In genomic region chr4:72204420-72205045, GRCm38 (mm10) we compare ENCODE assay signal across 10 mouse cellular contexts. TPM values are rescaled to one million over a fixed set of nuclear protein-coding genes. Genes with fewer than 3 reads are reported as not detected.
DNase-seq lines count a peak whose midpoint lies in the region; ATAC-seq and TF ChIP-seq lines count a peak whose summit lies in the region.
"Had no signal": no experiment of that assay in that cellular context is flagged by ENCODE, and none has a peak within 500 bp of the region (broad histone marks: within the 10 kb centered on the region; RNA-seq: fewer than 3 reads in every experiment).

No protein-coding gene starts in this region.

- TF ChIP-seq CTCF in liver, postnatal 0 days (IDR thresholded peaks at IDR 0.05; ENCODE audit: low read depth), result no peak
- TF ChIP-seq CTCF in midbrain, postnatal 0 days (IDR thresholded peaks at IDR 0.05), result no peak

- TF ChIP-seq EP300 in liver, postnatal 0 days (IDR thresholded peaks at IDR 0.05; ENCODE audit: low read depth), result no peak

- DNase-seq in liver, postnatal 0 days, result no peak
- DNase-seq in midbrain, postnatal 0 days (ENCODE audit: low spot score), result peak; percentile 25
- no peak for DNase-seq in heart, postnatal 25 days (ENCODE audit: low spot score)
- DNase-seq in spleen, adult 12 weeks (ENCODE audit: low spot score), result no peak
- no peak for DNase-seq in kidney, adult 18-20 months
- DNase-seq: thymus, postnatal 14 days had no signal

- ATAC-seq in liver, embryonic 16.5 days (ENCODE audit: low read depth), result no peak
- no peak for ATAC-seq in liver, postnatal 0 days
- ATAC-seq in embryonic facial prominence, embryonic 13.5 days (ENCODE audit: insufficient number of reproducible peaks, insufficient read depth, low FRiP score, low TSS enrichment, low read depth), result no peak
- no peak for ATAC-seq in hindbrain, embryonic 16.5 days
- no peak for ATAC-seq in midbrain, postnatal 0 days (ENCODE audit: low FRiP score)

- H3K27ac ChIP-seq in liver, embryonic 16.5 days (ENCODE audit: low read length), result no peak overlapping the region
- H3K27ac ChIP-seq in liver, postnatal 0 days (ENCODE audit: low read depth), result no peak overlapping the region
- H3K27ac ChIP-seq in embryonic facial prominence, embryonic 13.5 days, result 0 out of 2 replicates have a peak overlapping the region, but pooled peaks have one; percentile 7
- H3K27ac ChIP-seq in hindbrain, embryonic 16.5 days (ENCODE audit: low read depth, low read length), result no peak overlapping the region
- H3K27ac ChIP-seq in midbrain, postnatal 0 days (ENCODE audit: low read depth, low read length), result no peak overlapping the region

- WGBS in liver, embryonic 16.5 days (ENCODE audit: insufficient replicate concordance), result 22% methylated on average over 6 of the region's 6 CpGs
- 30% methylated on average over 6 of the region's 6 CpGs for WGBS in liver, postnatal 0 days (ENCODE audit: insufficient replicate concordance)
- 9% methylated on average over 6 of the region's 6 CpGs for WGBS in embryonic facial prominence, embryonic 13.5 days
- 32% methylated on average over 6 of the region's 6 CpGs for WGBS in hindbrain, embryonic 16.5 days
- 33% methylated on average over 6 of the region's 6 CpGs for WGBS in midbrain, postnatal 0 days

- peaks cover 6% of the 10 kb centered on the region; the same call in 1 of the 2 replicates for H3K27me3 ChIP-seq in liver, embryonic 16.5 days (ENCODE audit: control insufficient read depth, insufficient read depth, low read depth, low read length)
- 0 out of 2 replicates have a peak, but pooled peaks cover 3% of the 10 kb centered on the region for H3K27me3 ChIP-seq in liver, postnatal 0 days (ENCODE audit: insufficient read depth, low read length)
- peaks cover 11% of the 10 kb centered on the region for H3K27me3 ChIP-seq in embryonic facial prominence, embryonic 13.5 days
- H3K27me3 ChIP-seq in hindbrain, embryonic 16.5 days (replicated peaks; ENCODE audit: control insufficient read depth, insufficient read depth, low read length), result 0 out of 2 replicates have a peak, but pooled peaks cover 3% of the 10 kb centered on the region
- H3K27me3 ChIP-seq in midbrain, postnatal 0 days (ENCODE audit: insufficient read depth, low read length), result no peaks in the 10 kb centered on the region
- H3K27me3 ChIP-seq: CH12.LX had no signal

- 0 out of 2 replicates have a peak overlapping the region, but pooled peaks have one; percentile 6 for H3K4me2 ChIP-seq in liver, embryonic 16.5 days (ENCODE audit: low read depth, low read length)
- H3K4me2 ChIP-seq in liver, postnatal 0 days (ENCODE audit: low read depth, low read length), result no peak overlapping the region; the same call in 1 of the 2 replicates
- H3K4me2 ChIP-seq in embryonic facial prominence, embryonic 13.5 days, result peak overlapping the region; percentile 65
- peak overlapping the region; percentile 38 for H3K4me2 ChIP-seq in hindbrain, embryonic 16.5 days (ENCODE audit: low read length)
- peak overlapping the region; percentile 22; the same call in 1 of the 2 replicates for H3K4me2 ChIP-seq in midbrain, postnatal 0 days (ENCODE audit: low read depth, low read length, poor library complexity, severe bottlenecking)

- no peaks in the 10 kb centered on the region for H3K9me3 ChIP-seq in liver, embryonic 16.5 days (replicated peaks; ENCODE audit: control insufficient read depth, low read length)
- H3K9me3 ChIP-seq in liver, postnatal 0 days (ENCODE audit: low read length), result no peaks in the 10 kb centered on the region
- H3K9me3 ChIP-seq in embryonic facial prominence, embryonic 13.5 days, result no peaks in the 10 kb centered on the region
- H3K9me3 ChIP-seq in hindbrain, embryonic 16.5 days (ENCODE audit: control insufficient read depth, low read length), result no peaks in the 10 kb centered on the region
- H3K9me3 ChIP-seq in midbrain, postnatal 0 days (ENCODE audit: low read length), result no peaks in the 10 kb centered on the region

- intact Hi-C loops in heart, postnatal 25 days (cut with DNase I), result no loop called here

- H3K4me1 ChIP-seq in liver, embryonic 16.5 days (ENCODE audit: control insufficient read depth, low read depth, low read length), result peaks cover 3% of the 10 kb centered on the region; the same call in 1 of the 2 replicates
- no peaks in the 10 kb centered on the region for H3K4me1 ChIP-seq in liver, postnatal 0 days (ENCODE audit: insufficient read depth)
- H3K4me1 ChIP-seq in embryonic facial prominence, embryonic 13.5 days, result peaks cover 15% of the 10 kb centered on the region
- H3K4me1 ChIP-seq in hindbrain, embryonic 16.5 days (ENCODE audit: control insufficient read depth, insufficient read depth, low read depth, low read length), result peaks cover 6% of the 10 kb centered on the region; the same call in 1 of the 2 replicates
- peaks cover 4% of the 10 kb centered on the region; the same call in 1 of the 2 replicates for H3K4me1 ChIP-seq in midbrain, postnatal 0 days (ENCODE audit: insufficient read depth, low read length)

- no peaks in the 10 kb centered on the region for H3K36me3 ChIP-seq in liver, embryonic 16.5 days (ENCODE audit: control insufficient read depth, insufficient read depth)
- H3K36me3 ChIP-seq in liver, postnatal 0 days (replicated peaks; ENCODE audit: insufficient read depth, low read length), result no peaks in the 10 kb centered on the region
- no peaks in the 10 kb centered on the region for H3K36me3 ChIP-seq in embryonic facial prominence, embryonic 13.5 days
- H3K36me3 ChIP-seq in hindbrain, embryonic 16.5 days (ENCODE audit: control insufficient read depth, insufficient read depth, low read length), result no peaks in the 10 kb centered on the region
- H3K36me3 ChIP-seq in midbrain, postnatal 0 days (ENCODE audit: insufficient read depth, low read length), result no peaks in the 10 kb centered on the region

- H3K4me3 ChIP-seq in liver, embryonic 16.5 days (ENCODE audit: low read depth, low read length), result no peak overlapping the region
- no peak overlapping the region for H3K4me3 ChIP-seq in liver, postnatal 0 days (ENCODE audit: low read depth, low read length)
- peak overlapping the region; percentile 86 for H3K4me3 ChIP-seq in embryonic facial prominence, embryonic 13.5 days
- peak overlapping the region; percentile 16; the same call in 1 of the 2 replicates for H3K4me3 ChIP-seq in hindbrain, embryonic 16.5 days (ENCODE audit: low read length)
- H3K4me3 ChIP-seq in midbrain, postnatal 0 days (ENCODE audit: low read depth, low read length), result no peak overlapping the region

- no peak overlapping the region for H3K9ac ChIP-seq in liver, embryonic 16.5 days (ENCODE audit: low read depth, low read length)
- no peak overlapping the region for H3K9ac ChIP-seq in liver, postnatal 0 days (replicated peaks)
- H3K9ac ChIP-seq in embryonic facial prominence, embryonic 13.5 days, result no peak overlapping the region
- H3K9ac ChIP-seq in hindbrain, embryonic 16.5 days (ENCODE audit: low read depth, low read length), result no peak overlapping the region
- H3K9ac ChIP-seq in midbrain, postnatal 0 days (replicated peaks; ENCODE audit: low read length, poor library complexity, severe bottlenecking), result no peak overlapping the region

RNA-seq across cellular contexts. Expression of gene Tle1, which starts 3.8 kb away (rescaled TPM):
- 7.7 and 8.7 TPM in 2 replicates for polyA plus RNA-seq in liver, embryonic 16.5 days (2015; fragmentation: Nextera tagmentation; extraction: Ambion mirVana)
- polyA plus RNA-seq in liver, postnatal 0 days (2015; fragmentation: Nextera tagmentation; extraction: Ambion mirVana), result 20.3 and 21.2 TPM in 2 replicates
- polyA plus RNA-seq in embryonic facial prominence, embryonic 13.5 days (2015; fragmentation: Nextera tagmentation; extraction: Ambion mirVana), result 32.6 and 36.7 TPM in 2 replicates
- polyA plus RNA-seq in hindbrain, embryonic 16.5 days (2015; fragmentation: Nextera tagmentation; extraction: Ambion mirVana), result 26.8 and 31.5 TPM in 2 replicates
- 77.9 and 91.6 TPM in 2 replicates for total RNA-seq in midbrain, postnatal 0 days (2014; rRNA removed)
- 20.5 and 23.0 TPM in 2 replicates for polyA plus RNA-seq in midbrain, postnatal 0 days (2015; fragmentation: Nextera tagmentation; extraction: Ambion mirVana)
- 10 to 100 TPM in 1 of 2 experiments, 1 to 10 TPM in 1; 7.9 to 10.1 TPM for total RNA-seq in heart, postnatal 25 days (2021)
- total RNA-seq: CH12.LX had no signal

Comparison
In these comparisons a context has a peak if more than half of its experiments do, and no peak if none do; other contexts are left out.
1. H3K4me3 ChIP-seq: peak in embryonic facial prominence, embryonic 13.5 days (single experiment) and hindbrain, embryonic 16.5 days (single experiment); none in liver, embryonic 16.5 days (single experiment), liver, postnatal 0 days (single experiment) and midbrain, postnatal 0 days (single experiment).